Mouse (Mus musculus): ENCODE results near the gene Tmem131l.

- TF ChIP-seq CTCF (IDR thresholded peaks at IDR 0.05; ENCODE audit: control insufficient read depth, insufficient read depth, low read length) = no peak
- TF ChIP-seq POLR2A (IDR thresholded peaks at IDR 0.05; ENCODE audit: borderline replicate concordance, control insufficient read depth, low read depth, low read length) = no peak
These were observed 137.5 kb downstream of the Tmem131l start for GRCm38 (mm10) chr3:83902459-83902858.
